ENCODE assay signal across 8 mouse cellular contexts in the genomic region with DNA sequence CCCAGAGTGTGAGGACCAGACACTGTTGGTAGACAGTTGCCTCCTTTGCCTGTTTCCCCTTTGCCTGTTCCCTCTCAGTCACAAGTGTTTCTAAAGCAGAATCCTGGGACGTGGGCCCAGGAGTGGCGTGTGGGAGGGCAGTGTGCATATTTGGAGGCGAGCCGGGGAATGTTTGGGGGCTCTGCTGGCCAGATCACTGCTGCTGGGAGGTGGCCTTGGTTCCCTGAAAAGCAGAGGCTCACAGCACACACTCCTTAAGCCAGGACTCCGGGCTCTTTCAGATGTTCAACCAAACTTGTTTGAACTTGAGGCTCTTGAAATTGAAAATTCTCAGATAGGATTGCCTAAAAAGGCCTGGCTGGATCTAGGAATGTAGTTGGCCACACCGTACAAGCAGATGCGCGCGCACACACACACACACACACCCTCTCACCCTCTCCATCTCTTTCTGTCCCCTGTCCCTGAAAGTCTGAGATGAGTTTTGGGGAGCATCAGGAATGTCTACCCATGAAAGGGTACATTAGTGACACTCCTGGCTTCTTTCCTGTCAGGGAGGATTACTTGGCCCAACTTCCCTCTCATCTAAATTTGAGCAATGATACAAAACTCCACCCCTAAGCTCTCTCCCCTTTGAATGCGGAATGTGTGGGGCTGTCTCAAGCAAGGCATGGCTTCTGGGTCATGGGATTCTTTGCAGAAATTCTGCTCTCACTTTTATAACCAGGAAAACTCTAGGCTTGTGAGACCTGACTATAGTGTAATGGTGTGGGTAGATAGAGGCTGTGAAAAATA. TPM values are rescaled to one million over a fixed set of nuclear protein-coding genes. Genes with fewer than 3 reads are reported as not detected.
DNase-seq lines count a peak whose midpoint lies in the region; ATAC-seq lines count a peak whose summit lies in the region.

No protein-coding gene starts in this region.

- no peak for ATAC-seq in heart, embryonic 12.5 days (ENCODE audit: insufficient number of reproducible peaks, low FRiP score)
- ATAC-seq in activated CD4-positive, CD25-positive, alpha-beta regulatory T cell, adult 4 months, result no peak
- ATAC-seq in midbrain, embryonic 15.5 days (replicated peaks), result no peak

- 67% methylated on average over 10 of the region's 10 CpGs for WGBS in heart, embryonic 12.5 days
- WGBS in limb, embryonic 10.5 days, result 91% methylated on average over 10 of the region's 10 CpGs
- WGBS in midbrain, embryonic 15.5 days, result 85% methylated on average over 10 of the region's 10 CpGs

- no peaks in the 10 kb centered on the region; the same call in 1 of the 2 replicates for H3K27me3 ChIP-seq in heart, embryonic 12.5 days (replicated peaks)
- no peaks in the 10 kb centered on the region for H3K27me3 ChIP-seq in limb, embryonic 10.5 days (ENCODE audit: low read depth, poor library complexity, severe bottlenecking)
- no peaks in the 10 kb centered on the region for H3K27me3 ChIP-seq in midbrain, embryonic 15.5 days (replicated peaks)

- H3K27ac ChIP-seq in heart, embryonic 12.5 days (ENCODE audit: poor library complexity, severe bottlenecking), result peak overlapping the region; percentile 39; the same call in 1 of the 2 replicates
- H3K27ac ChIP-seq in limb, embryonic 10.5 days, result peak overlapping the region; percentile 53; the same call in 1 of the 2 replicates
- H3K27ac ChIP-seq in midbrain, embryonic 15.5 days, result no peak overlapping the region

- no peaks in the 10 kb centered on the region for H3K36me3 ChIP-seq in heart, embryonic 12.5 days
- H3K36me3 ChIP-seq in limb, embryonic 10.5 days, result peaks cover 65% of the 10 kb centered on the region
- H3K36me3 ChIP-seq in midbrain, embryonic 15.5 days (replicated peaks), result no peaks in the 10 kb centered on the region

- peaks cover 65% of the 10 kb centered on the region for H3K4me1 ChIP-seq in heart, embryonic 12.5 days (replicated peaks)
- peaks cover 43% of the 10 kb centered on the region for H3K4me1 ChIP-seq in limb, embryonic 10.5 days
- peaks cover 55% of the 10 kb centered on the region for H3K4me1 ChIP-seq in midbrain, embryonic 15.5 days

- H3K9ac ChIP-seq in heart, embryonic 12.5 days, result no peak overlapping the region
- no peak overlapping the region for H3K9ac ChIP-seq in midbrain, embryonic 15.5 days

- no peak overlapping the region for H3K4me3 ChIP-seq in heart, embryonic 12.5 days
- no peak overlapping the region for H3K4me3 ChIP-seq in limb, embryonic 10.5 days
- H3K4me3 ChIP-seq in midbrain, embryonic 15.5 days, result no peak overlapping the region

- H3K9me3 ChIP-seq in heart, embryonic 12.5 days (replicated peaks), result no peaks in the 10 kb centered on the region
- no peaks in the 10 kb centered on the region for H3K9me3 ChIP-seq in limb, embryonic 10.5 days (replicated peaks)
- H3K9me3 ChIP-seq in midbrain, embryonic 15.5 days, result no peaks in the 10 kb centered on the region

- no peak overlapping the region for H3K4me2 ChIP-seq in heart, embryonic 12.5 days
- no peak overlapping the region for H3K4me2 ChIP-seq in midbrain, embryonic 15.5 days

- peak; percentile 71 for DNase-seq in adrenal gland, adult 2 months
- DNase-seq in adrenal gland, adult 8-10 months, result no peak
- DNase-seq in Muller cell, postnatal 12 days (ENCODE audit: inconsistent ontology term), result peak; percentile 88
- no peak for DNase-seq in limb, embryonic 10.5 days (ENCODE audit: low spot score)
- DNase-seq in right cerebral cortex, postnatal 14 days, result peak; percentile 47

RNA-seq across cellular contexts. Expression of a gene that starts 55.4 kb away (rescaled TPM):
- total RNA-seq in adrenal gland, adult 2 months (2021), result 10 to 100 TPM; 43.5 to 53.9 TPM
- polyA plus RNA-seq in adrenal gland, adult 2 months (2012; rRNA removed), result 56.8 and 62.0 TPM in 2 replicates
- total RNA-seq in adrenal gland, adult 8-10 months (2022), result 10 to 100 TPM; 38.0 to 56.5 (median 46.5) TPM
- polyA plus RNA-seq in heart, embryonic 12.5 days (2016; fragmentation: Nextera tagmentation; extraction: Ambion mirVana), result 26.5 and 27.7 TPM in 2 replicates
- 55.4 and 60.7 TPM in 2 replicates for polyA plus RNA-seq in limb, embryonic 10.5 days (2016; fragmentation: Nextera tagmentation; extraction: Ambion mirVana)
- not detected for polyA plus RNA-seq in activated CD4-positive, CD25-positive, alpha-beta regulatory T cell, adult 4 months (2017; shearing (Covaris generic))
- 62.9 and 69.1 TPM in 2 replicates for polyA plus RNA-seq in midbrain, embryonic 15.5 days (2015; fragmentation: Nextera tagmentation; extraction: Ambion mirVana)

RNA-seq across cellular contexts. Expression of a gene that starts 59.4 kb away (rescaled TPM):
- total RNA-seq in adrenal gland, adult 2 months (2021), result 1 to 10 TPM; 1.7 to 1.9 TPM
- 3.7 and 9.8 TPM in 2 replicates for polyA plus RNA-seq in adrenal gland, adult 2 months (2012; rRNA removed)
- total RNA-seq in adrenal gland, adult 8-10 months (2022), result 1 to 10 TPM; 1.2 to 3.0 (median 2.4) TPM
- 1.1 and 1.2 TPM in 2 replicates for polyA plus RNA-seq in heart, embryonic 12.5 days (2016; fragmentation: Nextera tagmentation; extraction: Ambion mirVana)
- polyA plus RNA-seq in limb, embryonic 10.5 days (2016; fragmentation: Nextera tagmentation; extraction: Ambion mirVana), result 0.31 and 0.63 TPM in 2 replicates
- polyA plus RNA-seq in activated CD4-positive, CD25-positive, alpha-beta regulatory T cell, adult 4 months (2017; shearing (Covaris generic)), result 1 to 10 TPM; 7.7 to 9.9 TPM
- 1.1 and 1.8 TPM in 2 replicates for polyA plus RNA-seq in midbrain, embryonic 15.5 days (2015; fragmentation: Nextera tagmentation; extraction: Ambion mirVana)

Comparison
In these comparisons a context has a peak if more than half of its experiments do, and no peak if none do; other contexts are left out.
1. DNase-seq: peak in adrenal gland, adult 2 months (single experiment), Muller cell, postnatal 12 days (single experiment) and right cerebral cortex, postnatal 14 days (single experiment); none in adrenal gland, adult 8-10 months (single experiment) and limb, embryonic 10.5 days (single experiment).
2. RNA of a gene that starts 55.4 kb away (polyA plus RNA-seq): 62.9 to 69.1 TPM in midbrain, embryonic 15.5 days, 55.4 to 60.7 TPM in limb, embryonic 10.5 days, 56.8 to 62.0 TPM in adrenal gland, adult 2 months and 26.5 to 27.7 TPM in heart, embryonic 12.5 days; not detected in activated CD4-positive, CD25-positive, alpha-beta regulatory T cell, adult 4 months; every median in the first group is over 10 times any median in the second.